Mouse (Mus musculus) liver, embryonic 14.5 days (tissue): ENCODE data around the gene Prrg2. TPM values are rescaled to one million over a fixed set of nuclear protein-coding genes. Genes with fewer than 3 reads are reported as not detected.

ENCODE experiments used
- ATAC-seq: fragments of 200-750 bp; cut with Nextera tagmentation; 2 replicates; pipeline ENCODE4 v1.8.0; 2017; ENCODE audit warnings: moderate number of reproducible peaks, mild to moderate bottlenecking, moderate library complexity; ENCODE audit not compliant: insufficient read depth
- DNase-seq, 3 experiments: peaks; one replicate each; pipeline ENCODE4 v3.0.0-alpha.2; 2012 to 2013; ENCODE audit warnings: low read depth in 3 of 3, low spot score in 3 of 3
- H3K27ac ChIP-seq: fragments of 300-500 bp; sonication (generic); 2 replicates; pipeline ENCODE4 v1.5.1; 2014; ENCODE audit warnings: moderate library complexity, mild to moderate bottlenecking, control low read depth, inconsistent platforms
- H3K27me3 ChIP-seq: fragments of 300-500 bp; sonication (generic); 2 replicates; pipeline ENCODE4 v1.6.1; 2014; ENCODE audit warnings: mild to moderate bottlenecking, low read length, moderate library complexity; ENCODE audit not compliant: control insufficient read depth, insufficient read depth
- H3K36me3 ChIP-seq: fragments of 300-500 bp; sonication (generic); replicated peaks from 2 replicates; pipeline ENCODE4 v1.6.1; 2014; ENCODE audit warnings: low read depth; ENCODE audit not compliant: control insufficient read depth, insufficient read depth
- H3K4me1 ChIP-seq, 2 experiments: fragments of 200-500 bp in 1 of 2; fragments of 300-500 bp in 1 of 2; sonication (generic) in 1 of 2; replicated peaks; 2 replicates each; pipeline ENCODE4 v1.6.1; 2012 to 2014; ENCODE audit warnings: antibody characterized with exemption in 1 of 2, inconsistent platforms in 1 of 2, low read length in 1 of 2; ENCODE audit not compliant: control insufficient read depth in 2 of 2, insufficient read depth in 2 of 2
- H3K4me2 ChIP-seq: fragments of 300-500 bp; sonication (generic); 2 replicates; pipeline ENCODE4 v1.6.1; 2014; ENCODE audit warnings: low read depth, mild to moderate bottlenecking, control low read depth, moderate library complexity
- H3K4me3 ChIP-seq, 2 experiments: fragments of 200-500 bp in 1 of 2; fragments of 300-500 bp in 1 of 2; sonication (generic) in 1 of 2; 2 replicates each; pipeline ENCODE4 v1.5.1; 2012 to 2014; ENCODE audit warnings: low read depth in 2 of 2, low read length in 2 of 2, mild to moderate bottlenecking in 2 of 2, control low read depth in 1 of 2, inconsistent platforms in 1 of 2, moderate library complexity in 1 of 2; ENCODE audit not compliant: insufficient read depth in 1 of 2
- H3K9ac ChIP-seq: fragments of 300-500 bp; sonication (generic); replicated peaks from 2 replicates; pipeline ENCODE4 v1.6.1; 2014; ENCODE audit warnings: mild to moderate bottlenecking, control low read depth, moderate library complexity
- H3K9me3 ChIP-seq: fragments of 300-500 bp; sonication (generic); 2 replicates; pipeline ENCODE4 v1.6.1; 2016; ENCODE audit warnings: low read length, mixed read lengths; ENCODE audit not compliant: control insufficient read depth
- CTCF ChIP-seq: IDR thresholded peaks from 2 replicates; pipeline ENCODE4 v1.5.1; 2016; ENCODE audit warnings: antibody characterized with exemption, low read depth, control low read depth
- EP300 ChIP-seq: IDR thresholded peaks from 2 replicates; pipeline ENCODE4 v1.6.1; 2016; ENCODE audit warnings: antibody characterized with exemption, low read depth
- WGBS: fragments of 180-500 bp; shearing (Covaris S2); extraction: QIAGEN DNeasy Blood & Tissue Kit; methylation state at CpG from one replicate; pipeline ENCODE4 v1.1.7; 2014; ENCODE audit not compliant: insufficient replicate concordance; 5-methylcytosine and 5-hydroxymethylcytosine counted together
- polyA plus RNA-seq, 2 experiments: library from polyadenylated mRNA; depleted of rRNA in 1 of 2; stranded (reverse) in 1 of 2; unstranded in 1 of 2; fragments of >200 nt; fragmentation: Nextera tagmentation in 1 of 2; extraction: Ambion mirVana in 1 of 2; gene quantifications; 2 replicates each; pipeline versions ENCODE4 v1.2.1 to v1.2.3; 2012 to 2014

Prrg2 gene
- polyA plus RNA-seq, 2 experiments = 6.2 to 8.5 TPM

- 46% methylated on average over 7 of the region's 7 CpGs for WGBS
These were observed 31.6 kb upstream of the Prrg2 start for GRCm38 (mm10) chr7:45094121-45094520.

GRCm38 (mm10) chr7:45093516-45093905, 31.0 kb upstream of the Prrg2 start:
- H3K9me3 ChIP-seq = no peaks in the 10 kb centered on the region
- TF ChIP-seq EP300 (no peak), CTCF (no peak)
- ATAC-seq (no peak), DNase-seq (no peak)
- no peak overlapping the region for H3K27ac ChIP-seq
- peaks cover 9 to 21% of the 10 kb centered on the region in 2 experiments; a peak in 3 of 4 replicates for H3K4me1 ChIP-seq
- no peak overlapping the region for H3K4me2 ChIP-seq
- no peaks in the 10 kb centered on the region for H3K36me3 ChIP-seq
- H3K9ac ChIP-seq = no peak overlapping the region
- 17% methylated on average over 18 of the region's 18 CpGs for WGBS
- no peaks in the 10 kb centered on the region for H3K27me3 ChIP-seq
- H3K4me3 ChIP-seq = no peak overlapping the region

More at GRCm38 (mm10) chr7:45094121-45094520, 31.6 kb upstream of the Prrg2 start:
- H3K4me2 ChIP-seq = no peak overlapping the region
- DNase-seq (no peak), ATAC-seq (no peak)
- no peaks in the 10 kb centered on the region for H3K27me3 ChIP-seq
- peaks cover 9 to 21% of the 10 kb centered on the region in 2 experiments; a peak in 3 of 4 replicates for H3K4me1 ChIP-seq
- no peaks in the 10 kb centered on the region for H3K9me3 ChIP-seq
- no peak overlapping the region for H3K9ac ChIP-seq
- no peak overlapping the region for H3K4me3 ChIP-seq
- H3K36me3 ChIP-seq = no peaks in the 10 kb centered on the region
- no peak overlapping the region for H3K27ac ChIP-seq
- TF ChIP-seq CTCF (no peak), EP300 (no peak)

GRCm38 (mm10) chr7:45092828-45093515, 30.5 kb upstream of the Prrg2 start:
- no peaks in the 10 kb centered on the region for H3K27me3 ChIP-seq
- ATAC-seq (no peak), DNase-seq (no peak)
- H3K4me3 ChIP-seq = no peak overlapping the region
- H3K4me1 ChIP-seq = peaks cover 9 to 21% of the 10 kb centered on the region in 2 experiments; a peak in 3 of 4 replicates
- TF ChIP-seq EP300 (no peak), CTCF (no peak)
- no peaks in the 10 kb centered on the region for H3K9me3 ChIP-seq
- no peak overlapping the region; the same call in 1 of the 2 replicates for H3K4me2 ChIP-seq
- no peak overlapping the region for H3K27ac ChIP-seq
- WGBS = 37% methylated on average over 12 of the region's 12 CpGs
- no peaks in the 10 kb centered on the region for H3K36me3 ChIP-seq
- no peak overlapping the region for H3K9ac ChIP-seq

GRCm38 (mm10) chr7:45092048-45092447, 29.6 kb upstream of the Prrg2 start, which contains the start of gene Rcn3:
Gene Rcn3 (minus strand): TSS chr7:45092221.
- H3K27me3 ChIP-seq = no peaks in the 10 kb centered on the region
- H3K4me1 ChIP-seq = peaks cover 9 to 21% of the 10 kb centered on the region in 2 experiments; a peak in 3 of 4 replicates
- TF ChIP-seq EP300 = no peak
- TF ChIP-seq CTCF = no peak
- H3K4me3 ChIP-seq = peak within 1 kb of the TSS; percentile 45 to 59
- H3K27ac ChIP-seq = no peak within 1 kb of the TSS
- DNase-seq (peak; percentile 56 to 66 (median 60)), ATAC-seq (peak; percentile 81)
- H3K9ac ChIP-seq = peak within 1 kb of the TSS; percentile 15
- H3K9me3 ChIP-seq = no peaks in the 10 kb centered on the region
- under 1% methylated on average over 16 of the region's 16 CpGs for WGBS
- H3K36me3 ChIP-seq = no peaks in the 10 kb centered on the region
- peak within 1 kb of the TSS; percentile 78 for H3K4me2 ChIP-seq

GRCm38 (mm10) chr7:45091001-45091990, 28.8 kb upstream of the Prrg2 start:
- H3K27ac ChIP-seq = no peak overlapping the region
- WGBS = 15% methylated on average over 35 of the region's 35 CpGs
- no peaks in the 10 kb centered on the region for H3K9me3 ChIP-seq
- DNase-seq = no peak
- TF ChIP-seq EP300 (no peak), CTCF (no peak)
- no peaks in the 10 kb centered on the region for H3K27me3 ChIP-seq
- no peaks in the 10 kb centered on the region for H3K36me3 ChIP-seq
- peak overlapping the region; percentile 15 for H3K9ac ChIP-seq
- ATAC-seq = peak; percentile 64
- peak overlapping the region; percentile 45 to 59 for H3K4me3 ChIP-seq
- peaks cover 9 to 21% of the 10 kb centered on the region in 2 experiments; a peak in 3 of 4 replicates for H3K4me1 ChIP-seq
- H3K4me2 ChIP-seq = peak overlapping the region; percentile 78
